Mouse (Mus musculus): ENCODE results near the gene Sgms2.

DNA sequence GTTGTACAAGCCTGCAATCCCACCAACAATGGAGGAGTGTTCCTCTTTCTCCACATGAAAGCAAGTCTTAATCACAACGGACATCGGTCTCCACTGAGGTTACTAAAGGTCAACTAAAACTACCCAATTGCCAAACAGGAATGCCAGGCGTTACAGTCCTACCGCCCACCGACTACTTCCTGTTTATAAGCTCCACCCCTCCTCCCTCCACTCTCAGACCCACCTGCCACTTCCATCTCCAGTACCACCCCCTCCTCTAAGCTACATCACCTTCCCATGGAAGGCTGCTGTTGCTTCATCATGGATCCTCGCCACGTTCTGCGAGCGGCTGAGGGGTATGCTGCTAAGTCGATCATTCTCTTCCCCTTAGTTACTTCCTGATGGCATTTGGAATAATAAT, 15.2 kb downstream of the Sgms2 start:
- no peak for TF ChIP-seq CTCF (IDR thresholded peaks at IDR 0.05; ENCODE audit: low read depth)
- no peak for TF ChIP-seq EP300 (IDR thresholded peaks at IDR 0.05; ENCODE audit: low read depth)

Data from heart, postnatal 0 days (tissue).